Mouse (Mus musculus) splenic B cell, adult 2 months (primary cell): ENCODE measurements around the gene Wdr59.

Source experiments
- DNase-seq: peaks from one replicate; pipeline ENCODE4 v3.0.0-alpha.2; 2011; ENCODE audit warnings: low read depth, low spot score
- H3K27me3 ChIP-seq: 2 replicates; pipeline ENCODE4 v1.6.1; 2012; ENCODE audit warnings: mild to moderate bottlenecking, low read length, moderate library complexity, mixed read lengths; ENCODE audit not compliant: control insufficient read depth, poor library complexity, insufficient read depth, severe bottlenecking
- H3K36me3 ChIP-seq: 2 replicates; pipeline ENCODE4 v1.6.1; 2012; ENCODE audit warnings: mild to moderate bottlenecking, low read length, moderate library complexity, mixed read lengths; ENCODE audit not compliant: control insufficient read depth, poor library complexity, insufficient read depth, severe bottlenecking

Gene Wdr59

GRCm38 (mm10) chr8:111548201-111548600, 26.3 kb upstream of the Wdr59 start:
- no peak for DNase-seq
- H3K36me3 ChIP-seq, result no peaks in the 10 kb centered on the region
- no peaks in the 10 kb centered on the region for H3K27me3 ChIP-seq

DNA sequence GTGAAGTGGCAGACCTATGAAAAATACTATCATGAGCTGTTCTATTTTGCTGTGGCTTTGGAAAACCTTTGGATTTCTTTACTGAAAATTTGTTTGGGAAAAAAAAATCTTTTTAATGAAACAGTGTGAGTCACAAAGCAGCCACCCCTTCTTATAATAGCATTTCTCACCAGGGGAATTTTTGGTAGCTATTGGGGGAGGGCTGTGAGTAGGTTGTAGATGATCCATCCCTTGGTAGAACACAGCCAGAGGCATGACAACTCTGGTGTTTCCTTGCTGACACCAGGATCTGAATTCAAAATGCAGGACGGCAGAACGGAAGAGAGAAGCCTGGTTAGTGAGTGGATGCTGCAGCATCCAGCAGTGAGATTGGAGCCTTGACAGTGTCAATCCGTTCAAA, 25.3 kb upstream of the Wdr59 start:
- H3K36me3 ChIP-seq, result no peaks in the 10 kb centered on the region
- DNase-seq, result no peak
- H3K27me3 ChIP-seq, result no peaks in the 10 kb centered on the region

DNA sequence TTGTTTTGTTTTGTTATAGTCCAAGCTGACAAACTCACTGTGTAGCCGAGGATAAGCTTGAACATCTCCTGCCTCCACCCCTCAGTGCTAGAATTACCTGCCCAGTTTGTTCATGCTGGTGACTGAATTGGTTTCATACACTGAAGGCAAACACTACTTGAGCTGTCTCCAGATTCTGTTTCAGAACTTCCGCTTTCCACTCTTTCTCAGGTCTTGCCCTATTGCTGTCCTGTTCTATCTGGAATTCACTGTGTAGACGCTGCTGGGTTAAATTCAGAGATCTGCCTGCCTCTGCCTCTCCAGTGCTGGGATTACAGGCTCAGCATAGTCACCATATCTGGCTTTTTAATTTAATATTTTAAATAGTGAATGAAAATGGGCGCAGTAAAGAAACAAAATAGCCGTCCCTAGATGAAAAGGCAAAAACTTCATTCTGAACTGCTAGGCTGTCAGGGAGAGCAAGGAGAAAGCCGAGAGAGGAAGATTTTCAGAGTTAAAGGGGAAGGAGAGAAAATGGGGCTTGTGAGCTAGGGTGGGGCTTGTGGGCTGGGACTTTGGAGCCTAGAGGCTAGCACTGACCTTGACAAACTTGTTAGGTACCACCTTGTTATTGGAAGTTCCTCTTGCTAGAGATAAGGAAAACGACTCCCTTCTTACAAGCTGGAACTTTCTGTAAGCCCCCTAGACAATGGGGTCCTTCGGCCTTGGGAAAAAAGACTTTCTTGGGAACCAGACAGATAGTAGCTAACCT, 23.7 kb upstream of the Wdr59 start:
- H3K36me3 ChIP-seq, result no peaks in the 10 kb centered on the region
- no peaks in the 10 kb centered on the region for H3K27me3 ChIP-seq
- no peak for DNase-seq

GRCm38 (mm10) chr8:111543712-111544380, 22.0 kb upstream of the Wdr59 start:
- no peak for DNase-seq
- H3K36me3 ChIP-seq, result no peaks in the 10 kb centered on the region

DNA sequence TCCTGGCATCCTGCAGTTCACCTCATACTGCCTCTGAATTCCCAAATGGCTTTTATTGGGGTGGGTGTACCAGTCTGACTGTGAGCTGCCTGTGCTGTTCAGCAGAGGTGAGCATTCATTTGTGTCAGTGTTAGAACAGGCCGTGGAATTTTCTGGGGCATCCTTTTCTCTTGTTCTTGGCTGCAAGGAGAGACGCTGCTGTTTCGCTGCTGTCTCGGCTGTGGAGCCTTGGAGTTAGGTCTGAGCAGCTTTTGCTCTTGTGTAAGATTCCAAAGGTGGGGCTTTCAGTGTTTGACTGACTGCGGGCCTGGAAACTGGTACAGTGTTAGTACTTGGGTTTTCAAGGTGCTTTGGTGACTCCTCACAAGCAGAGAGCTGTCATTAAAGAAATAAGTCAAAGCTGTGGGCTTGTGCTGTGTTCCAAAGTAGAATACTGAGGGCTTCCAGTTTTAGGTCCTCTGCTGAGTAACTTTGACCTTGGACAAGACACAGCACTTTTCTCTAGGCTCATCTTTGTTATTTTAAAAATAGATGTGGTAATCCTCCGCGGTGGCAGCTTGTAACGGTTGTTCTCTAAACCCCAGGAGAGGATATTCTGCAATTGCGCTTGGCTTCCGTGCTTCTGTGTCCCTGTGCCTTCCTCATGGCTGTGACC, 17.7 kb upstream of the Wdr59 start:
- no peaks in the 10 kb centered on the region for H3K36me3 ChIP-seq
- DNase-seq, result no peak

More at GRCm38 (mm10) chr8:111543712-111544380, 22.0 kb upstream of the Wdr59 start:
- H3K27me3 ChIP-seq, result no peaks in the 10 kb centered on the region

GRCm38 (mm10) chr8:111538194-111538593, 16.3 kb upstream of the Wdr59 start:
- Histone ChIP-seq H3K36me3 (no peaks in the 10 kb centered on the region), H3K27me3 (no peaks in the 10 kb centered on the region)
- no peak for DNase-seq

More for the DNA sequence above, 17.7 kb upstream of the Wdr59 start:
- no peaks in the 10 kb centered on the region for H3K27me3 ChIP-seq

DNA sequence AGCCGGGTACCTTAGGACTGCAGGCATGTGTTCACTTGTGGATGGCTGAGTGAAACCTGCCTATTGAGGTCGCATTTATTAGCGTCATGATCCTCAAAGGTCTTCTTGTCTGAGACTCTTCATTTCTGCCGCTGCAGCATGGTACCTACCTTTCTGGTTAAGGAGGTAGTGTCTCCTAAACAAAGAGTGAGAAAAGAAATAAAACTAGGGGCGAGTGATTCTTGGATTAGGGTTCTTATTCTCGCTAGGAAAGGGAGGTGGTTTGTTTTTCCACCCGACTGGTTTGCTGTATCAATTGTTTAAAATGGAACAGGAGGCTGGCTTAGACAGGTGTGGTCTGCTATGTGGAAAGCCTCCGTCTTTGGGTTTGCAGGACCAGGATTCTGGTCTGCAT, 15.9 kb upstream of the Wdr59 start:
- Histone ChIP-seq H3K36me3 (no peaks in the 10 kb centered on the region), H3K27me3 (no peaks in the 10 kb centered on the region)
- DNase-seq, result no peak

DNA sequence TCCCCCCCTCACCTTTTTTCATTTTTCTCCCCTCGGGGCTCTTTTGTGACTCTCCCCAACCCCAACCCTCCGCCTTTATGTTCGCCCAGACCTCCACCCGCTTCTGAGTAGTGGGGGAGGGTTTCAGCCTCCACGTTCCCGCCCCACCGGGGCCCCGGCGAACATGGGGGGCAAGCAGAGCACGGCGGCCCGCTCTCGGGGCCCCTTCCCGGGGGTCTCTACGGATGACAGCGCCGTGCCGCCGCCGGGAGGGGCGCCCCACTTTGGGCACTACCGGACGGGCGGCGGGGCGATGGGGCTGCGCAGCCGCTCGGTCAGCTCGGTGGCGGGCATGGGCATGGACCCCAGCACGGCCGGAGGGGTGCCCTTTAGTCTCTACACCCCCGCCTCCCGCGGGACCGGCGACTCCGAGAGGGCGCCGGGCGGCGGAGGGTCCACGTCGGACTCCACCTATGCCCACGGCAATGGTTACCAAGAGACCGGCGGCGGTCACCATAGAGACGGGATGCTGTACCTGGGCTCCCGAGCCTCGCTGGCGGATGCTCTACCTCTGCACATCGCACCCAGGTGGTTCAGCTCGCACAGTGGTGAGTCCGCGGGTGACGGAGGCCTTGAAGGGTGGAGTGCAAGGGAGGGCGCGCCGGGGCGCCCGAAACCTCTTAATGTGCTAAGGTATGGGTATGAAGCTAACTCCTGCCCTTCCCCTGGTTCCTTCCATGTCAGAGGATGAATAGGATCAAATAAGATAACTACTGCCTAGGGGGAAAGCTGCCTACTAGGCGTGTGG, 15.3 kb upstream of the Wdr59 start:
- peak; percentile 57 for DNase-seq
- Histone ChIP-seq H3K36me3 (no peaks in the 10 kb centered on the region), H3K27me3 (no peaks in the 10 kb centered on the region)

GRCm38 (mm10) chr8:111536031-111536977, 14.4 kb upstream of the Wdr59 start, which contains the start of gene Znrf1:
Gene Znrf1 (plus strand): TSS chr8:111536097.
- no peaks in the 10 kb centered on the region for H3K27me3 ChIP-seq
- H3K36me3 ChIP-seq, result no peaks in the 10 kb centered on the region
- DNase-seq, result peak; percentile 71

DNA sequence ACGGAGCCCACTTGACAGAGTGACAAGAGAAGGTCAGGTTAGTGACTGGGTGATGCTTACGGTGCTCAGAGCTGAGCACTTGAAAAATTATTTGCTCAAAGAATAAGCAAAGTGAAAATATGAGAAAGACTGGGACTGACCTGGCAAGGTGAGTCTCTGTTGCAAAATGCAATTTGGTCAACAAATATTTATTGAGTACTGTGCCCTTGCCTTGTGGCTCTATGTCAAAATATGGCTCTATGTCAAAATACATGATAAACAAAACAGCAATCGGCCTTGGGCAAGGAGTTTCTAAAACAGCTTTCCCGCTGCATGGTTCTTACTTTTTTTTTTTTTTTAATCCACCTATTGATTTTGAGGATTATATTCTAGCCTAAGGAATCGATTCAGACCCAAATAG, 13.6 kb upstream of the Wdr59 start:
- Histone ChIP-seq H3K27me3 (no peaks in the 10 kb centered on the region), H3K36me3 (no peaks in the 10 kb centered on the region)
- DNase-seq, result no peak

- no peak for DNase-seq
- Histone ChIP-seq H3K27me3 (no peaks in the 10 kb centered on the region), H3K36me3 (no peaks in the 10 kb centered on the region)
These were observed 11.6 kb upstream of the Wdr59 start for GRCm38 (mm10) chr8:111533503-111533902.

GRCm38 (mm10) chr8:111531621-111532020, 9.7 kb upstream of the Wdr59 start:
- Histone ChIP-seq H3K36me3 (no peaks in the 10 kb centered on the region), H3K27me3 (no peaks in the 10 kb centered on the region)
- DNase-seq, result no peak

- Histone ChIP-seq H3K27me3 (no peaks in the 10 kb centered on the region), H3K36me3 (no peaks in the 10 kb centered on the region)
- no peak for DNase-seq
These were observed 9.3 kb upstream of the Wdr59 start for GRCm38 (mm10) chr8:111531191-111531590.

GRCm38 (mm10) chr8:111528071-111528470, 6.2 kb upstream of the Wdr59 start:
- H3K27me3 ChIP-seq, result no peaks in the 10 kb centered on the region
- H3K36me3 ChIP-seq, result no peaks in the 10 kb centered on the region
- no peak for DNase-seq
